Mouse (Mus musculus) stomach, embryonic 14.5 days (tissue): Measurements from ENCODE around the gene Pdcd11. TPM values are rescaled to one million over a fixed set of nuclear protein-coding genes. Genes with fewer than 3 reads are reported as not detected.

Experiments used
- ATAC-seq: fragments of 200-750 bp; cut with Nextera tagmentation; 2 replicates; pipeline ENCODE4 v1.8.0; 2017; ENCODE audit warnings: low read depth, moderate TSS enrichment; ENCODE audit not compliant: insufficient number of reproducible peaks, insufficient read depth, low FRiP score
- H3K27ac ChIP-seq: fragments of 300-500 bp; sonication (generic); 2 replicates; pipeline ENCODE4 v1.5.1; 2014; ENCODE audit warnings: mild to moderate bottlenecking, low read length, moderate library complexity, mixed read lengths
- H3K27me3 ChIP-seq: fragments of 300-500 bp; sonication (generic); 2 replicates; pipeline ENCODE4 v1.6.1; 2014; ENCODE audit warnings: low read length, control low read depth, mixed read lengths; ENCODE audit not compliant: control insufficient read depth, insufficient read depth
- H3K36me3 ChIP-seq: fragments of 300-500 bp; sonication (generic); 2 replicates; pipeline ENCODE4 v1.6.1; 2014; ENCODE audit warnings: mild to moderate bottlenecking, control low read depth, low read length, moderate library complexity, mixed read lengths; ENCODE audit not compliant: control insufficient read depth, insufficient read depth
- H3K4me1 ChIP-seq: fragments of 300-500 bp; sonication (generic); 2 replicates; pipeline ENCODE4 v1.6.1; 2014; ENCODE audit warnings: low read length, control low read depth, mixed read lengths; ENCODE audit not compliant: control insufficient read depth, insufficient read depth
- H3K4me2 ChIP-seq: fragments of 300-500 bp; sonication (generic); replicated peaks from 2 replicates; pipeline ENCODE4 v1.6.1; 2014; ENCODE audit warnings: low read depth, low read length, control low read depth
- H3K4me3 ChIP-seq: fragments of 300-500 bp; sonication (generic); 2 replicates; pipeline ENCODE4 v1.5.1; 2014; ENCODE audit warnings: low read depth, low read length, control low read depth
- H3K9ac ChIP-seq: fragments of 300-500 bp; sonication (generic); replicated peaks from 2 replicates; pipeline ENCODE4 v1.6.1; 2014; ENCODE audit warnings: low read depth, mild to moderate bottlenecking, control low read depth, low read length, moderate library complexity, mixed read lengths
- H3K9me3 ChIP-seq: fragments of 300-500 bp; sonication (generic); 2 replicates; pipeline ENCODE4 v1.6.1; 2016; ENCODE audit warnings: low read depth, low read length, control low read depth; ENCODE audit not compliant: control insufficient read depth
- WGBS: fragments of 180-500 bp; shearing (Covaris S2); extraction: QIAGEN DNeasy Blood & Tissue Kit; methylation state at CpG from one replicate; pipeline ENCODE4 v1.1.7; 2014; 5-methylcytosine and 5-hydroxymethylcytosine counted together
- polyA plus RNA-seq: library from polyadenylated mRNA; unstranded; fragments of >200 nt; fragmentation: Nextera tagmentation; extraction: Ambion mirVana; gene quantifications from 2 replicates; pipeline ENCODE4 v1.2.1, GENCODE M21; 2014

The Pdcd11 gene
- polyA plus RNA-seq, 1 experiment from 2014 or later: 10.0 TPM

GRCm38 (mm10) chr19:47168223-47168622, 77.7 kb downstream of the Pdcd11 start:
- H3K27ac ChIP-seq: no peak overlapping the region
- 10% methylated on average over 13 of the region's 13 CpGs for WGBS
- H3K4me2 ChIP-seq: peak overlapping the region; percentile 33
- no peaks in the 10 kb centered on the region for H3K36me3 ChIP-seq
- H3K9ac ChIP-seq: no peak overlapping the region
- no peaks in the 10 kb centered on the region for H3K27me3 ChIP-seq
- 0 out of 2 replicates have a peak, but pooled peaks cover 3% of the 10 kb centered on the region for H3K4me1 ChIP-seq
- no peaks in the 10 kb centered on the region for H3K9me3 ChIP-seq
- no peak for ATAC-seq
- H3K4me3 ChIP-seq: no peak overlapping the region

- H3K4me3 ChIP-seq: no peak overlapping the region
- ATAC-seq: no peak; the same call in 1 of the 2 replicates
- H3K4me2 ChIP-seq: peak overlapping the region; percentile 33
- H3K9ac ChIP-seq: no peak overlapping the region
- 26% methylated on average over 11 of the region's 11 CpGs for WGBS
- H3K27me3 ChIP-seq: no peaks in the 10 kb centered on the region
- H3K9me3 ChIP-seq: no peaks in the 10 kb centered on the region
- no peaks in the 10 kb centered on the region for H3K36me3 ChIP-seq
- H3K27ac ChIP-seq: no peak overlapping the region
- H3K4me1 ChIP-seq: 0 out of 2 replicates have a peak, but pooled peaks cover 3% of the 10 kb centered on the region
Measured at GRCm38 (mm10) chr19:47168793-47169412, 78.3 kb downstream of the Pdcd11 start.

GRCm38 (mm10) chr19:47174515-47174914, 83.9 kb downstream of the Pdcd11 start:
- no peak for ATAC-seq
- no peaks in the 10 kb centered on the region for H3K27me3 ChIP-seq
- no peaks in the 10 kb centered on the region for H3K9me3 ChIP-seq
- H3K36me3 ChIP-seq: no peaks in the 10 kb centered on the region
- no peaks in the 10 kb centered on the region for H3K4me1 ChIP-seq
- no peak overlapping the region for H3K9ac ChIP-seq
- H3K4me3 ChIP-seq: no peak overlapping the region
- WGBS: 54% methylated on average over 3 of the region's 3 CpGs
- no peak overlapping the region for H3K4me2 ChIP-seq
- no peak overlapping the region for H3K27ac ChIP-seq

- no peak overlapping the region for H3K4me2 ChIP-seq
- 60% methylated on average over 2 of the region's 2 CpGs for WGBS
- no peak for ATAC-seq
Measured at GRCm38 (mm10) chr19:47175472-47175871, 84.9 kb downstream of the Pdcd11 start.

GRCm38 (mm10) chr19:47176916-47177505, 86.4 kb downstream of the Pdcd11 start:
- H3K9ac ChIP-seq: no peak overlapping the region
- H3K27ac ChIP-seq: no peak overlapping the region
- H3K27me3 ChIP-seq: no peaks in the 10 kb centered on the region
- H3K36me3 ChIP-seq: no peaks in the 10 kb centered on the region
- H3K4me1 ChIP-seq: no peaks in the 10 kb centered on the region
- 0 out of 2 replicates have a peak, but pooled peaks cover under 1% of the 10 kb centered on the region for H3K9me3 ChIP-seq
- no peak overlapping the region for H3K4me2 ChIP-seq
- WGBS: 76% methylated on average over 2 of the region's 2 CpGs
- H3K4me3 ChIP-seq: no peak overlapping the region
- ATAC-seq: no peak

More at GRCm38 (mm10) chr19:47175472-47175871, 84.9 kb downstream of the Pdcd11 start:
- H3K9ac ChIP-seq: no peak overlapping the region
- H3K4me3 ChIP-seq: no peak overlapping the region
- no peak overlapping the region for H3K27ac ChIP-seq
- H3K9me3 ChIP-seq: no peaks in the 10 kb centered on the region
- H3K27me3 ChIP-seq: no peaks in the 10 kb centered on the region
- H3K36me3 ChIP-seq: no peaks in the 10 kb centered on the region
- no peaks in the 10 kb centered on the region for H3K4me1 ChIP-seq

GRCm38 (mm10) chr19:47178001-47178400, 87.4 kb downstream of the Pdcd11 start:
- H3K27me3 ChIP-seq: no peaks in the 10 kb centered on the region
- WGBS: 27% methylated on average over 10 of the region's 10 CpGs
- H3K4me3 ChIP-seq: peak overlapping the region; percentile 61; the same call in 1 of the 2 replicates
- H3K9me3 ChIP-seq: 0 out of 2 replicates have a peak, but pooled peaks cover 2% of the 10 kb centered on the region
- no peaks in the 10 kb centered on the region for H3K4me1 ChIP-seq
- ATAC-seq: 0 out of 2 replicates have a peak, but pooled peaks have one; percentile 7
- H3K4me2 ChIP-seq: peak overlapping the region; percentile 98
- H3K9ac ChIP-seq: no peak overlapping the region
- H3K36me3 ChIP-seq: no peaks in the 10 kb centered on the region
- no peak overlapping the region for H3K27ac ChIP-seq

- under 1% methylated on average over 66 of the region's 98 CpGs for WGBS
- H3K27me3 ChIP-seq: no peaks in the 10 kb centered on the region
- 0 out of 2 replicates have a peak, but pooled peaks cover 2% of the 10 kb centered on the region for H3K9me3 ChIP-seq
- peak within 1 kb of the TSS; percentile 61 for H3K4me3 ChIP-seq
- H3K4me2 ChIP-seq: peak within 1 kb of the TSS; percentile 98
- peak; percentile 44; the same call in 1 of the 2 replicates for ATAC-seq
- H3K36me3 ChIP-seq: no peaks in the 10 kb centered on the region
- H3K9ac ChIP-seq: peak within 1 kb of the TSS; percentile 55
- H3K27ac ChIP-seq: peak within 1 kb of the TSS; percentile 48; the same call in 1 of the 2 replicates
- no peaks in the 10 kb centered on the region for H3K4me1 ChIP-seq
Measured at GRCm38 (mm10) chr19:47178431-47179271, 88.1 kb downstream of the Pdcd11 start, which contains the start of gene Neurl1a. Gene Neurl1a, plus strand, starts transcription at chr19:47178820.

GRCm38 (mm10) chr19:47179272-47179809, 88.8 kb downstream of the Pdcd11 start:
- no peak overlapping the region; the same call in 1 of the 2 replicates for H3K27ac ChIP-seq
- ATAC-seq: no peak
- no peaks in the 10 kb centered on the region for H3K36me3 ChIP-seq
- 0 out of 2 replicates have a peak, but pooled peaks cover 2% of the 10 kb centered on the region for H3K9me3 ChIP-seq
- no peaks in the 10 kb centered on the region for H3K27me3 ChIP-seq
- no peaks in the 10 kb centered on the region for H3K4me1 ChIP-seq
- H3K4me3 ChIP-seq: peak overlapping the region; percentile 61
- H3K9ac ChIP-seq: peak overlapping the region; percentile 55
- under 1% methylated on average over 41 of the region's 42 CpGs for WGBS
- H3K4me2 ChIP-seq: peak overlapping the region; percentile 98
